Mouse (Mus musculus) embryonic fibroblast, embryonic 13.5 days (primary cell): Measurements from ENCODE around the gene Ggcx. TPM values are rescaled to one million over a fixed set of nuclear protein-coding genes. Genes with fewer than 3 reads are reported as not detected.
"Not testable (repeated sequence)": the region's sequence is repeated elsewhere in the genome, so short reads cannot be mapped to it uniquely, and the experiment has no call there.

Source experiments
- H3K27ac ChIP-seq: 2 replicates; pipeline ENCODE4 v1.5.1; 2012; ENCODE audit warnings: low read length, control low read depth, inconsistent platforms; ENCODE audit not compliant: insufficient read depth
- H3K4me1 ChIP-seq: 2 replicates; pipeline ENCODE4 v1.6.1; 2011; ENCODE audit warnings: low read length; ENCODE audit not compliant: control insufficient read depth, insufficient read depth
- H3K4me3 ChIP-seq: 2 replicates; pipeline ENCODE4 v1.5.1; 2011; ENCODE audit warnings: mild to moderate bottlenecking, control low read depth, low read length; ENCODE audit not compliant: insufficient read depth
- CTCF ChIP-seq: IDR thresholded peaks from 2 replicates; pipeline ENCODE4 v1.5.1; 2011; ENCODE audit warnings: mild to moderate bottlenecking, control low read depth, low read length, moderate library complexity, borderline replicate concordance; ENCODE audit not compliant: insufficient read depth
- POLR2A ChIP-seq: IDR thresholded peaks from 2 replicates; pipeline ENCODE4 v1.6.1; 2011; ENCODE audit warnings: low read depth, mild to moderate bottlenecking, control low read depth, low read length, moderate library complexity
- polyA plus RNA-seq: library from polyadenylated mRNA; stranded (reverse); fragments of >200 nt; gene quantifications from 2 replicates; pipeline ENCODE4 v1.2.4, GENCODE M21; 2011; ENCODE audit warnings: low read depth; ENCODE audit not compliant: missing spikeins, insufficient read length

The Ggcx gene
- polyA plus RNA-seq, 1 experiment = 67.0 TPM

GRCm38 (mm10) chr6:72456567-72456966, 42.5 kb downstream of the Ggcx start:
- no peak for TF ChIP-seq CTCF
- TF ChIP-seq POLR2A = no peak

GRCm38 (mm10) chr6:72458418-72458817, 44.3 kb downstream of the Ggcx start:
- TF ChIP-seq POLR2A (no peak), CTCF (no peak)
- Histone ChIP-seq H3K27ac (no peak overlapping the region), H3K4me3 (no peak overlapping the region), H3K4me1 (no peaks in the 10 kb centered on the region)

More at GRCm38 (mm10) chr6:72456567-72456966, 42.5 kb downstream of the Ggcx start:
- no peaks in the 10 kb centered on the region for H3K4me1 ChIP-seq
- H3K4me3 ChIP-seq = no peak overlapping the region
- no peak overlapping the region for H3K27ac ChIP-seq

- no peak overlapping the region for H3K4me3 ChIP-seq
- H3K27ac ChIP-seq = no peak overlapping the region
- no peaks in the 10 kb centered on the region for H3K4me1 ChIP-seq
- no peak for TF ChIP-seq CTCF
Measured at GRCm38 (mm10) chr6:72458921-72459320, 44.8 kb downstream of the Ggcx start.

GRCm38 (mm10) chr6:72460036-72460801, 46.1 kb downstream of the Ggcx start:
- TF ChIP-seq CTCF = no peak
- TF ChIP-seq POLR2A = no peak
- Histone ChIP-seq H3K4me1 (no peaks in the 10 kb centered on the region), H3K4me3 (no peak overlapping the region), H3K27ac (no peak overlapping the region)

GRCm38 (mm10) chr6:72462550-72463257, 48.6 kb downstream of the Ggcx start:
- H3K4me1 ChIP-seq, H3K4me3 ChIP-seq, H3K27ac ChIP-seq: not testable (repeated sequence)

- H3K4me3 ChIP-seq = no peak overlapping the region
- H3K4me1 ChIP-seq = peaks cover 6% of the 10 kb centered on the region
- TF ChIP-seq POLR2A (no peak), CTCF (no peak)
- H3K27ac ChIP-seq = no peak overlapping the region
Measured at GRCm38 (mm10) chr6:72465361-72466157, 51.5 kb downstream of the Ggcx start.

- TF ChIP-seq POLR2A (no peak), CTCF (no peak)
- Histone ChIP-seq H3K4me3 (no peak overlapping the region), H3K4me1 (peaks cover 6% of the 10 kb centered on the region), H3K27ac (no peak overlapping the region)
Measured at GRCm38 (mm10) chr6:72466171-72466570, 52.1 kb downstream of the Ggcx start.

GRCm38 (mm10) chr6:72473264-72474041, 59.3 kb downstream of the Ggcx start:
- no peak for TF ChIP-seq CTCF
- peak; percentile 56 for TF ChIP-seq POLR2A
- H3K4me1 ChIP-seq = peaks cover 3% of the 10 kb centered on the region
- H3K4me3 ChIP-seq = no peak overlapping the region
- peak overlapping the region; percentile 89 for H3K27ac ChIP-seq

- Histone ChIP-seq H3K27ac (no peak overlapping the region), H3K4me1 (peaks cover 3% of the 10 kb centered on the region), H3K4me3 (no peak overlapping the region)
- no peak for TF ChIP-seq CTCF
- no peak for TF ChIP-seq POLR2A
Measured at GRCm38 (mm10) chr6:72475221-72475985, 61.3 kb downstream of the Ggcx start.
